Mouse (Mus musculus): Measurements from ENCODE around the gene Gm572. TPM values are rescaled to one million over a fixed set of nuclear protein-coding genes. Genes with fewer than 3 reads are reported as not detected.
A peak's percentile ranks its signal among the peaks of the same experiment; 100 is the strongest.

Gene Gm572
- polyA plus RNA-seq, 1 experiment from 2014 or later, result not detected

- H3K4me1 ChIP-seq (ENCODE audit: control insufficient read depth, insufficient read depth, low read length), result peaks cover 8% of the 10 kb centered on the region; the same call in 1 of the 2 replicates
- H3K9me3 ChIP-seq (replicated peaks; ENCODE audit: control insufficient read depth, low read length), result no peaks in the 10 kb centered on the region
- H3K27ac ChIP-seq (ENCODE audit: low read depth, low read length), result no peak overlapping the region
- ATAC-seq (no peak), DNase-seq (ENCODE audit: low spot score) (no peak)
- H3K4me2 ChIP-seq (ENCODE audit: low read length), result no peak overlapping the region
- H3K4me3 ChIP-seq (ENCODE audit: low read depth, low read length), result no peak overlapping the region
- no peak overlapping the region for H3K9ac ChIP-seq (ENCODE audit: low read length)
- H3K36me3 ChIP-seq (ENCODE audit: control insufficient read depth, insufficient read depth, low read length), result no peaks in the 10 kb centered on the region
- H3K27me3 ChIP-seq (replicated peaks; ENCODE audit: control insufficient read depth, insufficient read depth, low read length), result no peaks in the 10 kb centered on the region
- 90% methylated on average over 4 of the region's 4 CpGs for WGBS
These were observed 39.8 kb downstream of the Gm572 start for GRCm38 (mm10) chr4:148682961-148683360.

- H3K27me3 ChIP-seq (replicated peaks; ENCODE audit: control insufficient read depth, insufficient read depth, low read length), result no peaks in the 10 kb centered on the region
These were observed 40.4 kb downstream of the Gm572 start for GRCm38 (mm10) chr4:148683539-148683938.

GRCm38 (mm10) chr4:148686491-148686941 lies 43.4 kb downstream of the Gm572 start:
- ATAC-seq (peak; percentile 66; the same call in 1 of the 2 replicates), DNase-seq (ENCODE audit: low spot score) (peak; percentile 58)
- WGBS, result 12% methylated on average over 14 of the region's 14 CpGs
- Histone ChIP-seq H3K4me3 (ENCODE audit: low read depth, low read length) (no peak overlapping the region), H3K36me3 (ENCODE audit: control insufficient read depth, insufficient read depth, low read length) (no peaks in the 10 kb centered on the region), H3K27me3 (replicated peaks; ENCODE audit: control insufficient read depth, insufficient read depth, low read length) (no peaks in the 10 kb centered on the region), H3K9me3 (replicated peaks; ENCODE audit: control insufficient read depth, low read length) (no peaks in the 10 kb centered on the region), H3K27ac (ENCODE audit: low read depth, low read length) (peak overlapping the region; percentile 6; the same call in 1 of the 2 replicates), H3K4me2 (ENCODE audit: low read length) (no peak overlapping the region), H3K4me1 (ENCODE audit: control insufficient read depth, insufficient read depth, low read length) (peaks cover 8% of the 10 kb centered on the region; the same call in 1 of the 2 replicates), H3K9ac (ENCODE audit: low read length) (no peak overlapping the region; the same call in 1 of the 2 replicates)

More at GRCm38 (mm10) chr4:148683539-148683938, 40.4 kb downstream of the Gm572 start:
- no peak overlapping the region for H3K9ac ChIP-seq (ENCODE audit: low read length)
- no peaks in the 10 kb centered on the region for H3K9me3 ChIP-seq (replicated peaks; ENCODE audit: control insufficient read depth, low read length)
- H3K4me2 ChIP-seq (ENCODE audit: low read length), result no peak overlapping the region
- H3K4me1 ChIP-seq (ENCODE audit: control insufficient read depth, insufficient read depth, low read length), result peaks cover 8% of the 10 kb centered on the region; the same call in 1 of the 2 replicates
- H3K4me3 ChIP-seq (ENCODE audit: low read depth, low read length), result no peak overlapping the region
- no peak overlapping the region for H3K27ac ChIP-seq (ENCODE audit: low read depth, low read length)
- no peaks in the 10 kb centered on the region for H3K36me3 ChIP-seq (ENCODE audit: control insufficient read depth, insufficient read depth, low read length)
- 81% methylated on average over 13 of the region's 13 CpGs for WGBS
- DNase-seq (ENCODE audit: low spot score) (no peak), ATAC-seq (no peak)

DNA sequence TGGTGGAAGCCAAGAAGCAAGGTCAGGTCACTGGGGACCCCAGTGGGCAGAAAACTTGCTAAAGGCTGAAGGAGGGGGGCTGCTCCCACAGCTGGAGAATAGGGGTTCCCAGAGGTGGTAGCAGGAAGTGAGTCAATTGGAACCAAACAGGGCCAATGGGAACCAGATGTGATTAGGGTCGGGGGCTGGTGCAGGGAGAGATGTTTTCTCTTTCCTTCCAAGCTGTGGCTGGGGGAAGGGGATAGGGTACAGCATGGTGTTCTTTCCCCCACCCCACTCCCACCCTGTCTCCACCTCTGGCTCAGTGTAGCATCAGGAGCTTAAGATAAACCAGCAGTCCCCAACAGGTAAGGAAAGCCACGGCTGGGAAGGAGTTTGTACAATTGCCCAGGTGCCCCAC lies 45.0 kb downstream of the Gm572 start:
- no peaks in the 10 kb centered on the region for H3K9me3 ChIP-seq (replicated peaks; ENCODE audit: control insufficient read depth, low read length)
- peaks cover 8% of the 10 kb centered on the region; the same call in 1 of the 2 replicates for H3K4me1 ChIP-seq (ENCODE audit: control insufficient read depth, insufficient read depth, low read length)
- WGBS, result 70% methylated on average over 2 of the region's 2 CpGs
- H3K4me3 ChIP-seq (ENCODE audit: low read depth, low read length), result no peak overlapping the region
- no peak overlapping the region for H3K27ac ChIP-seq (ENCODE audit: low read depth, low read length)
- DNase-seq (ENCODE audit: low spot score) (no peak), ATAC-seq (no peak)
- no peak overlapping the region for H3K9ac ChIP-seq (ENCODE audit: low read length)
- no peak overlapping the region for H3K4me2 ChIP-seq (ENCODE audit: low read length)
- H3K36me3 ChIP-seq (ENCODE audit: control insufficient read depth, insufficient read depth, low read length), result no peaks in the 10 kb centered on the region
- no peaks in the 10 kb centered on the region for H3K27me3 ChIP-seq (replicated peaks; ENCODE audit: control insufficient read depth, insufficient read depth, low read length)

DNA sequence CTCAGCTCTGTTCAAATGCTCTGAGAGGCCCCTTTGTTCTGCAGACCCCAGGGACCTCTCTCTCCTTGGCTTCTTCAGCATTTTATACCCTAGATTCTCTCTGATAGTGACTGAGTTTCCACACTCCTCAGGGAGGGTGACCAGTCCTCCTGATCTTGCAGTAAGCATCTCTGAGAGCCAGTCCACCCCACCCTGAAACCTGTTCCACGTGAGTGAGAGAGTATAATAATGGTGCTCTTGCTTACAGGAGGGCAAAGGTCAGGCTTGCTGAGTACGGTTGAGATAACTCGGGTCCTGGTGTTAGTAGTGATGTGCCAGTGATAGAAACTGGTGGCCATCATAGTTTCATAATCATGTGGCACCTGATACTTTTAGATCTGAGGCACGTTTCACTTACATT lies 48.1 kb downstream of the Gm572 start:
- 80% methylated on average over 4 of the region's 4 CpGs for WGBS
- Histone ChIP-seq H3K4me3 (ENCODE audit: low read depth, low read length) (no peak overlapping the region), H3K4me2 (ENCODE audit: low read length) (no peak overlapping the region), H3K9me3 (replicated peaks; ENCODE audit: control insufficient read depth, low read length) (no peaks in the 10 kb centered on the region), H3K9ac (ENCODE audit: low read length) (no peak overlapping the region), H3K4me1 (ENCODE audit: control insufficient read depth, insufficient read depth, low read length) (peaks cover 7% of the 10 kb centered on the region; the same call in 1 of the 2 replicates), H3K27ac (ENCODE audit: low read depth, low read length) (no peak overlapping the region), H3K36me3 (ENCODE audit: control insufficient read depth, insufficient read depth, low read length) (no peaks in the 10 kb centered on the region), H3K27me3 (replicated peaks; ENCODE audit: control insufficient read depth, insufficient read depth, low read length) (no peaks in the 10 kb centered on the region)
- ATAC-seq (no peak), DNase-seq (ENCODE audit: low spot score) (no peak)

- no peak for DNase-seq (ENCODE audit: low spot score)
- no peak overlapping the region for H3K27ac ChIP-seq (ENCODE audit: low read depth, low read length)
- no peak for ATAC-seq
- H3K27me3 ChIP-seq (replicated peaks; ENCODE audit: control insufficient read depth, insufficient read depth, low read length), result no peaks in the 10 kb centered on the region
- 93% methylated on average over 7 of the region's 7 CpGs for WGBS
- H3K36me3 ChIP-seq (ENCODE audit: control insufficient read depth, insufficient read depth, low read length), result no peaks in the 10 kb centered on the region
- no peaks in the 10 kb centered on the region for H3K9me3 ChIP-seq (replicated peaks; ENCODE audit: control insufficient read depth, low read length)
- no peaks in the 10 kb centered on the region for H3K4me1 ChIP-seq (ENCODE audit: control insufficient read depth, insufficient read depth, low read length)
- H3K4me3 ChIP-seq (ENCODE audit: low read depth, low read length), result no peak overlapping the region
- H3K9ac ChIP-seq (ENCODE audit: low read length), result no peak overlapping the region
- no peak overlapping the region for H3K4me2 ChIP-seq (ENCODE audit: low read length)
These were observed 50.4 kb downstream of the Gm572 start for GRCm38 (mm10) chr4:148693417-148693959.

DNA sequence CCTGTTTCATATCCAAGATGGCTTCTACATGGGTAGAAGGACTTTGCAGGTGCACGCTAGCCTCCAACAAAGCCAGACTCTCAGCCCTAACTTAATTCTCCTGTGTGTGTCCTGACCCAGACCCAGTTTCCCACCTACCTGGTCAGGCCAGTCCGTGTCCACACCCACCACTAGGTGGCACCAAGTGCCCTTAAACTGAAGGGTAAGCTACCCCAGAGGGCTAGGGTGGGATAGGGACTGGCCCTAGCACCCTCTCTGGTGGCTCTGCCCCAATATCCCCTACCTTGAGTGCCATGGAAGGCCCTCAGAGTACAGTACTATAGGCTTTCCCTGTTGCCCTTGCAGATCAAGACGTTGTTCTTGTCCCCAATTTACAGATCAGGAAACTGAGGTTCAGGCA lies 61.6 kb downstream of the Gm572 start:
- Histone ChIP-seq H3K4me2 (ENCODE audit: low read length) (no peak overlapping the region), H3K27ac (ENCODE audit: low read depth, low read length) (no peak overlapping the region), H3K4me1 (ENCODE audit: control insufficient read depth, insufficient read depth, low read length) (no peaks in the 10 kb centered on the region), H3K9me3 (replicated peaks; ENCODE audit: control insufficient read depth, low read length) (no peaks in the 10 kb centered on the region), H3K27me3 (replicated peaks; ENCODE audit: control insufficient read depth, insufficient read depth, low read length) (no peaks in the 10 kb centered on the region), H3K9ac (ENCODE audit: low read length) (no peak overlapping the region), H3K4me3 (ENCODE audit: low read depth, low read length) (no peak overlapping the region), H3K36me3 (ENCODE audit: control insufficient read depth, insufficient read depth, low read length) (no peaks in the 10 kb centered on the region)
- WGBS, result 40% methylated on average over 3 of the region's 3 CpGs
- DNase-seq (ENCODE audit: low spot score) (peak; percentile 64), ATAC-seq (peak; percentile 48; the same call in 1 of the 2 replicates)

DNA sequence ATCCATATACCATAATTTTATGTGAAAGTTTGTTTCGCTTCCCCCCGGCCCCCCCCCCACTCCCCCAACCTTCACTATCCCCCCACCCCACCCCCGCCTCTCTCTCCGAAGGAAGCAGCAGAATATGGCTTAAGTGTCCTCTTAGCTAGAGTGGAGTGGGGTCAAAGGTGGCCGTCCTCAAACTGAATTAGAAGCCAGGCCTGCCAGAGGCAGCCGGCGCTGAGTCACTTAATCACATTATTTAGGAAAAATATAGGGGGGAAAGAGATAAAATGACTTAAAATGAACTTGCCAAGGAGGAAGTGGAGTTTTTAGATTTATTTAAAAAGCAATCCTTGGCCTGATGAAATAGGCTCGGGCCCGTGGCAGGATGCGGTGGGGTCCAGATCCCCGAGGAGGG lies 65.7 kb downstream of the Gm572 start:
- no peaks in the 10 kb centered on the region for H3K36me3 ChIP-seq (ENCODE audit: control insufficient read depth, insufficient read depth, low read length)
- no peaks in the 10 kb centered on the region for H3K9me3 ChIP-seq (replicated peaks; ENCODE audit: control insufficient read depth, low read length)
- H3K4me2 ChIP-seq (ENCODE audit: low read length), result no peak overlapping the region
- no peak overlapping the region for H3K4me3 ChIP-seq (ENCODE audit: low read depth, low read length)
- H3K27me3 ChIP-seq (replicated peaks; ENCODE audit: control insufficient read depth, insufficient read depth, low read length), result no peaks in the 10 kb centered on the region
- H3K4me1 ChIP-seq (ENCODE audit: control insufficient read depth, insufficient read depth, low read length), result peaks cover 13% of the 10 kb centered on the region
- DNase-seq (ENCODE audit: low spot score) (no peak), ATAC-seq (no peak)
- H3K9ac ChIP-seq (ENCODE audit: low read length), result no peak overlapping the region
- WGBS, result 57% methylated on average over 11 of the region's 11 CpGs
- H3K27ac ChIP-seq (ENCODE audit: low read depth, low read length), result no peak overlapping the region

GRCm38 (mm10) chr4:148710446-148710845 lies 67.3 kb downstream of the Gm572 start:
- no peak overlapping the region for H3K27ac ChIP-seq (ENCODE audit: low read depth, low read length)
- peaks cover 13% of the 10 kb centered on the region for H3K4me1 ChIP-seq (ENCODE audit: control insufficient read depth, insufficient read depth, low read length)
- no peaks in the 10 kb centered on the region for H3K9me3 ChIP-seq (replicated peaks; ENCODE audit: control insufficient read depth, low read length)
- no peaks in the 10 kb centered on the region for H3K36me3 ChIP-seq (ENCODE audit: control insufficient read depth, insufficient read depth, low read length)
- no peak overlapping the region for H3K9ac ChIP-seq (ENCODE audit: low read length)
- ATAC-seq, result no peak
- DNase-seq (ENCODE audit: low spot score), result no peak
- no peak overlapping the region for H3K4me2 ChIP-seq (ENCODE audit: low read length)
- H3K27me3 ChIP-seq (replicated peaks; ENCODE audit: control insufficient read depth, insufficient read depth, low read length), result no peaks in the 10 kb centered on the region
- no peak overlapping the region for H3K4me3 ChIP-seq (ENCODE audit: low read depth, low read length)
- 22% methylated on average over 2 of the region's 2 CpGs for WGBS

Data from forebrain, embryonic 14.5 days (tissue).